Mouse (Mus musculus) megakaryocyte progenitor cell, adult 5-6 weeks (primary cell): Measurements from ENCODE around the gene Rbm38. TPM values are rescaled to one million over a fixed set of nuclear protein-coding genes. Genes with fewer than 3 reads are reported as not detected.

Experiments
- ATAC-seq: replicated peaks from 2 replicates; pipeline ENCODE4 v1.8.0; 2016; ENCODE audit warnings: mild to moderate bottlenecking, moderate TSS enrichment, inconsistent platforms; ENCODE audit not compliant: poor library complexity
- total RNA-seq, 2 experiments: library from RNA; stranded (forward) in 1 of 2; stranded (reverse) in 1 of 2; fragments of 157-497, 149-512 nt in 1 of 2; fragments of 200-1000 nt in 1 of 2; gene quantifications; 2 replicates each; pipeline versions ENCODE4 v1.2.3 to v1.2.4; 2015 to 2017

Rbm38 gene
- total RNA-seq, 2 experiments from 2014 or later: 50.3 to 153 TPM

- no peak for ATAC-seq
Measured at GRCm38 (mm10) chr2:173011440-173011839, 8.9 kb upstream of the Rbm38 start.

- no peak for ATAC-seq
Measured at GRCm38 (mm10) chr2:173014741-173015287, 5.5 kb upstream of the Rbm38 start.

- ATAC-seq: peak; percentile 46
Measured at GRCm38 (mm10) chr2:173017940-173018339, 2.4 kb upstream of the Rbm38 start.

- peak; percentile 8 for ATAC-seq
Measured at GRCm38 (mm10) chr2:173018618-173019017, 1.7 kb upstream of the Rbm38 start.

- ATAC-seq: peak; percentile 2; the same call in 1 of the 2 replicates
Measured at GRCm38 (mm10) chr2:173019322-173019721, 976 bp upstream of the Rbm38 start.

- peak; percentile 56 for ATAC-seq
Measured at GRCm38 (mm10) chr2:173019790-173020189, 508 bp upstream of the Rbm38 start.

GRCm38 (mm10) chr2:173021633-173022055, 1.3 kb downstream of the Rbm38 start:
- peak; percentile 45 for ATAC-seq

GRCm38 (mm10) chr2:173022056-173022681, 1.9 kb downstream of the Rbm38 start:
- no peak for ATAC-seq

GRCm38 (mm10) chr2:173022813-173023212, 2.5 kb downstream of the Rbm38 start:
- no peak for ATAC-seq

- ATAC-seq: no peak
Measured at GRCm38 (mm10) chr2:173023371-173023851, 3.1 kb downstream of the Rbm38 start.

- ATAC-seq: no peak
Measured at GRCm38 (mm10) chr2:173023966-173024365, 3.7 kb downstream of the Rbm38 start.

GRCm38 (mm10) chr2:173024392-173024791, 4.1 kb downstream of the Rbm38 start:
- ATAC-seq: no peak

GRCm38 (mm10) chr2:173024938-173025337, 4.6 kb downstream of the Rbm38 start:
- no peak for ATAC-seq

- ATAC-seq: 0 out of 2 replicates have a peak, but pooled peaks have one; percentile 2
Measured at GRCm38 (mm10) chr2:173026286-173026685, 6.0 kb downstream of the Rbm38 start.

GRCm38 (mm10) chr2:173026688-173027131, 6.4 kb downstream of the Rbm38 start:
- no peak for ATAC-seq

- no peak for ATAC-seq
Measured at GRCm38 (mm10) chr2:173027169-173027823, 7.0 kb downstream of the Rbm38 start.

- ATAC-seq: no peak
Measured at GRCm38 (mm10) chr2:173027824-173028495, 7.7 kb downstream of the Rbm38 start.

GRCm38 (mm10) chr2:173028508-173029031, 8.3 kb downstream of the Rbm38 start:
- no peak for ATAC-seq

GRCm38 (mm10) chr2:173030591-173031338, 10.5 kb downstream of the Rbm38 start:
- no peak for ATAC-seq

- no peak for ATAC-seq
Measured at GRCm38 (mm10) chr2:173033531-173033930, 13.2 kb downstream of the Rbm38 start.
